Mouse (Mus musculus) heart, postnatal 25 days (tissue): Measurements from ENCODE around the gene Ttll4. TPM values are rescaled to one million over a fixed set of nuclear protein-coding genes. Genes with fewer than 3 reads are reported as not detected.
A peak's percentile ranks its signal among the peaks of the same experiment; 100 is the strongest.

Experiments
- DNase-seq: peaks from one replicate; pipeline ENCODE4 v3.0.0; 2022; ENCODE audit warnings: low spot score
- intact Hi-C: fragments of 180-260 bp; cut with DNase I; formaldehyde crosslinking; loops from one replicate; pipeline ENCODE4 v1.15.1; 2025
- total RNA-seq, 2 experiments: library from RNA; stranded (reverse); gene quantifications; 2 replicates each; pipeline ENCODE4 v1.2.3; 2021

Ttll4 gene
- total RNA-seq, 2 experiments from 2014 or later, result 11.6 to 12.1 TPM

DNA sequence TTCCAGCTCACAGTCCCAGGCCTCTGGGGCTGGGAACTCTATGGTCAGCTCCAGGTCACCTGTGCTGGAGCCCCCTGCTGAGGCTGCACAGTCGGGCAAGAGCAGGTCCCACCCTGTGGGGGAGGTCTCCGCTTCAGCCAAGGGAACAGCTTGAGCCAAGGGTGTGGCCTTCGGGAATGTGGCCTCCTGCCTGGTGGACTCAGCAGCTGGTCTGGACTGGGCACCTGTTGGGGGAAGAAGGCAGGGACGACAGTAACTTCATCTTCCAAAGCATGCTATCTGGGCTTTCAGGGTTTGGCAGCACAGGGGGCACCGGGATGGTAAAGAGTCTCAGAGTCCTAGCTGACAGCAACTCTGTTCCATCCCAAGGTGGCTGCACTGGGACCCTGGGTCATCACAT is 85.8 kb downstream of the Ttll4 start:
- intact Hi-C loops, result no loop called here
- DNase-seq, result no peak

DNA sequence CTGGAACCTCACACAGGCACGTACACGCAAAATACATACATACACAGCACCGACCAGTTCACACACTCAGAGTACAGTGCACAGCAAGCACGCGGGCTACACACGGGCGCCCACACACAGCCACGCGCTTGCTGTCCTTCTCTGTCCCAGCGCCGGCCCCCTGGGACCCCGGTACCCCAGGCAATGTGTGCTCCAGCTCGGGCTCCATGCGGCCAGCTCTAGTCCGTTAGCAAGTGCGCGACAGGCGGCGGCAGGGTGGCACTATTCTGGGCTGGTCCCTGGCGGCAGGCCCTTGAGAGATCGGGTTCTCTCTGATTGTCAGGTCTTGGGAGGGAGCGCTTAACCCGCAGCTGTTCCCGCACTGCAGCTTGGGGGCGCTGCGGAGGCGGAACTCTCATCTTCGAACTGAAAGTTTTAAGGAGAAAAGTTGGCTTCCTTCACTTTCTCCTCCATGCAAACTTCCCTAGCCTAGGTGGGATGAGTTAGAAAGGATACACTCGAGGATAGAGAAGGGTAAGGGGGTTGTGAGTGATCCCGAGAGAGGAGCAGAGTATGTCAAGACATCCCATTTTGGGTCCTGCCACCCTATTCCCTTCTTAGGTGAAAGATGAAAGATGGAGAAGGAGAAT is 87.2 kb downstream of the Ttll4 start, which contains the start of gene Prkag3:
Gene Prkag3, minus strand, starts transcription at position 579 of the 629 bp plus-strand sequence.
- no peak for DNase-seq
- intact Hi-C loops, result no loop called here

DNA sequence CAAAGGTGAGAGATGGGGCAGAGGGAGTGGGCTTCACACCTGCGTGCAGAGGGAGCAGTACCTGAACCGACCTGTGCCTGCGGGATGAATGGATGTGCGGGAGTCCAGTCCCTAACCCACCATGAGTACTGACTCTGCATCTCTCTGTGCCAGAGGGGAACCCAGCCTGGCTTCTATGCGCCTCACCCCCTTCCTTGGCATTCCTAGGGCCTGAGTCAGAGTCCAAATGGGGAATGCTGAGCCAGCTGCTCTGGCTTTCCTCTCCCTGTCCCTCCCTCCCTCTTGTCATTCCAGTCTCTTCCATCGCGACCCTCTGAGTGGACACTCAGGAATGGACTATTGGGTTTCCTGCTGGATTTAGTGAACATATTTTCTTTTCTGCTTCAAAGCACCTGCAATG is 87.8 kb downstream of the Ttll4 start:
- intact Hi-C loops, result no loop called here
- DNase-seq, result peak; percentile 50

DNA sequence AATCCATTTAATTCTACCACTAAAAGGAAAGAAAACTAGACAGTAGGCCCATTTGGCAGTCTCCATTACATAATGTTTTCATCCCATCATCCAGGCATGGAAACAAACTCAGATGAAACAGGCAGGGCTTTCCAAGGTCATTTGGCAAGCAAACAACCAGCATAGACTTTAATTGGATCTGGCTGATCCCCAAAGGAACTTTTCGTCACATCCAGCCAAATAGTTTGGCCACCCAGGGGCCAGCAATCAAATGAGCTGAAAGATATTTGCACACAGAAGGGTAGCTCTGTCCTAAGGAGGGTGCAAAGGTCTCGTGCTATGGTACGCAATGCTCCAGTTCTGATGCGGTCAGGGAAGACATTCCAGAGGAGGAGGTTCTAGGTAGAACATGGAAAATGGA is 89.1 kb downstream of the Ttll4 start:
- DNase-seq, result no peak
- intact Hi-C loops, result loop anchor here (5.0 to 10.0 kb wide), 2 partner anchors 33 to 86 kb away; partner anchors contain the start of gene Ttll4

DNA sequence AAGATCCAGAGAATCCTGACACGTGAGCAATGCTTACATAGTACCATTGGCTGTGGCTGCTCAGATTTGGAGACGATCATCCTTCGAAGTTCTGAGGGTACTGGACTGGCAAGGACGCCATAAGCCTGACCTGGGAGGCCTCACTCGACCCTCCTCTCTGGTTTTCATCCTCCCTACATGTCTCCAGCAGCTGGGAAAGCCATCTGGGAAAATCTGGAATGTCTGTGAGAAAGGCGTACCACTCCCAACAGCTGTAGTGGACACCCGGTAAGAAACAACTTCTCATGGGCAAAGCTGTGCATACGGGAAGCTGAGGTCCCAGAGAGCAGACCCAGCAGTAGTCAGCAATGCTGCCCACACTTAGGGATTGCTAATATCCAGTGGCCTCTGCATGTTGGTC is 90.6 kb downstream of the Ttll4 start:
- intact Hi-C loops, result loop anchor here (5.0 to 10.0 kb wide), 2 partner anchors 35 to 87 kb away; partner anchors contain the start of gene Ttll4
- DNase-seq, result no peak

DNA sequence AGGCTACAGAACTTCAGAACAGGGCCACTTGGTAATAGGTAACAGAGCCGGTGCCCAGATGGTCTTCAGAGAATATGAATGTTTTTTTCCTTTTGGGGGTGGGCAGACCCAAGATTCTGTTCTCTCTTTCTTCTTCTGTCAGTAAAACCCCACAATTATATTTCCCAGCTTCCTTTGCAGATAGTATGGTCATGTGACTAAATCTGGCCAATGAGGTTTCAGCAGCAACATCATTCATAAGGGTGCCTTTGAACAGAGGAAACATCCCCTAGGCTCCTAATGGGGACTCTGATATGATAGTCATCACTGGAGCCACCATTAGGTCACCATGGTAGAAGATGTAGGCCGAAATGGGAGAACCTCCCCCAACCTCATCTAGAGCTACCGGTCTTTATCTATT is 91.3 kb downstream of the Ttll4 start:
- no peak for DNase-seq
- intact Hi-C loops, result loop anchor here (5.0 to 10.0 kb wide), 2 partner anchors 36 to 88 kb away; partner anchors contain the start of gene Ttll4

Other genes with a start within 250 kb of the Ttll4 start
- gene Cnot9, start 155.7 kb upstream of the Ttll4 start, total RNA-seq, result 10 to 100 TPM; 12.5 to 14.7 TPM
- not detected for gene Plcd4, start 118.9 kb upstream of the Ttll4 start, total RNA-seq
- gene Usp37, start 117.5 kb upstream of the Ttll4 start, total RNA-seq, result 1 to 10 TPM; 7.5 to 9.0 TPM
- 10 to 100 TPM; 12.1 to 12.4 TPM for gene Zfp142, start 73.5 kb upstream of the Ttll4 start, total RNA-seq
- gene Bcs1l, start 73.5 kb upstream of the Ttll4 start, total RNA-seq, result 10 to 100 TPM; 34.5 to 36.6 TPM
- gene Rnf25, start 60.3 kb upstream of the Ttll4 start, total RNA-seq, result 10 to 100 TPM; 16.7 to 20.4 TPM
- gene Stk36, start 60.3 kb upstream of the Ttll4 start, total RNA-seq, result 1 to 10 TPM in 1 of 2 experiments, under 1 TPM in 1; 0.73 to 1.1 TPM
- 10 to 100 TPM; 11.1 to 11.9 TPM for gene Cyp27a1, start 51.8 kb downstream of the Ttll4 start, total RNA-seq
- gene Prkag3, start 87.5 kb downstream of the Ttll4 start, total RNA-seq, result 1 to 10 TPM in 1 of 2 experiments, under 1 TPM in 1; 0.96 to 2.7 TPM
- under 1 TPM in 1 of 2 experiments, not detected in 1; 0.20 TPM for gene Wnt6, start 110.1 kb downstream of the Ttll4 start, total RNA-seq
- not detected for gene Wnt10a, start 129.8 kb downstream of the Ttll4 start, total RNA-seq
- gene Cdk5r2, start 193.2 kb downstream of the Ttll4 start, total RNA-seq, result not detected
- not detected for gene Fev, start 223.7 kb downstream of the Ttll4 start, total RNA-seq
- gene Cryba2, start 231.4 kb downstream of the Ttll4 start, total RNA-seq, result not detected